Mouse (Mus musculus): ENCODE data around the gene Fibp. TPM values are rescaled to one million over a fixed set of nuclear protein-coding genes. Genes with fewer than 3 reads are reported as not detected.

Gene Fibp
- polyA plus RNA-seq, 1 experiment: 122 TPM

DNA sequence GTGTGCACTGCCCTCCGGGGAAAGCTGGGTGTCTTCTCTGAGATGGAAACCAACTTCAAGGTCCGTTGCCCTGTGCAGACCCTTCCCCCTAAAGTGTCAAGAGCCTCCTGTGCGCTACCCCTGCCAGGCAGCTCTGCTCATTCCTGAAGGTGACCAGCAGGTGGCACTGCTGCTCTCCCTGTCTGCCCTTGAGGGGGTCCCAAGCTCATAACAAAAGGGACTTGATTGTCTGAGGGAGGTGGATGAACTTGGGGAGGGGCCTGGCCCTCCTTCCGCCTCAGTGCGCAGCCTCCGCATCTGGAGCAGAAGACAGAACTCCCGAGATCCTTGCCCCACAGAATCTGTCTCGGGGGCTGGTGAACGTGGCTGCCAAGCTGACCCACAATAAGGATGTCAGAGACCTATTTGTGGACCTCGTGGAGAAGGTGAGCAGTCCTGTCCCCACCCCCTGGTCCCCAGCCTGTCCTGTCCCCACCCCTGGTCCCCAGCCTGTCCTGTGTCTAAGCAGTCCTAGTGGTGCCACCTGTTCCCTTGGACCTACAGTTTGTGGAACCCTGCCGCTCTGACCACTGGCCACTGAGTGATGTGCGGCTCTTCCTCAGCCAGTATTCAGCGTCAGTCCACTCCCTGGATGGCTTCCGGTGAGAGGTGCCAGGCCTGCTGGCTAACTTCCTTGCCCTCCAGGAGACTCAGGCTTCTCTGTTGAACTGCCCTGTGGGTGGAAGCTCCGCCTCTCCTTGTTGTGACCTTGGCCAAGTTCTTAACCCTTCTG lies 3.6 kb downstream of the Fibp start:
- Histone ChIP-seq H3K79me2 (ENCODE audit: control insufficient read depth, insufficient read depth) (peaks cover 16% of the 10 kb centered on the region), H3ac (ENCODE audit: control insufficient read depth, insufficient read length) (no peak overlapping the region), H3K4me3 (no peak overlapping the region), H3K27me3 (ENCODE audit: control insufficient read depth, insufficient read depth, insufficient read length) (no peaks in the 10 kb centered on the region), H3K4me2 (ENCODE audit: low read depth) (no peak overlapping the region), H3K36me3 (ENCODE audit: control insufficient read depth, insufficient read depth) (peaks cover 24% of the 10 kb centered on the region)
- TF ChIP-seq POLR2AphosphoS2 (IDR thresholded peaks at IDR 0.05; ENCODE audit: insufficient read length, low read depth): no peak
- no peak for TF ChIP-seq POLR2A (IDR thresholded peaks at IDR 0.05; ENCODE audit: insufficient read length, low read depth)
- no peak for TF ChIP-seq SRF (IDR thresholded peaks at IDR 0.05; ENCODE audit: control insufficient read depth, insufficient read length, low read depth)
- no peak for TF ChIP-seq USF1 (IDR thresholded peaks at IDR 0.05; ENCODE audit: low read depth)
- TF ChIP-seq TCF12 (IDR thresholded peaks at IDR 0.05; ENCODE audit: insufficient read depth, poor library complexity, severe bottlenecking): no peak
- no peak for TF ChIP-seq REST (IDR thresholded peaks at IDR 0.05; ENCODE audit: insufficient read depth, insufficient read length)
- TF ChIP-seq MYOD1 (IDR thresholded peaks at IDR 0.05; ENCODE audit: control insufficient read depth in 1 of 3, insufficient read length in 2 of 3, low read depth in 2 of 3): no peak

DNA sequence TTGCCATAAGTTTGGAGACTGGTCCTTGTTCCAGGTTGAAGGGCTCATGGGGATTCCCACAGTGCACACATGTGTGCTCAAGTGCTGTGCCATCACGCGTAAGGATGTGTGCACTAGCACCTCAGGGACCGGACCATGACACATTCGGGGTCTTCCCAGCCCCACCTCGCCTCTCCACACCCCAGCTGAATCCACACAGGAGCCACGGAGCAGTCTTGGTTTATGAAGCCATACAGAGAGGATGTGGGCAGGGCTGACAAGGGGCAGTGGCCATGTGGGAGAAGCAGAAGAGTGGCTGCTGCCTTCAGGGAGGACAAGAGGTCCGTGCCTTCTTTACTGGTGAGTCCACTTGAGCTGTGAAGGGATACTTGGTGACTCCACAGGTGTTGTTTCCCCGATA lies 4.6 kb downstream of the Fibp start:
- H3K4me2 ChIP-seq (ENCODE audit: low read depth): no peak overlapping the region
- H3K4me3 ChIP-seq: no peak overlapping the region

DNA sequence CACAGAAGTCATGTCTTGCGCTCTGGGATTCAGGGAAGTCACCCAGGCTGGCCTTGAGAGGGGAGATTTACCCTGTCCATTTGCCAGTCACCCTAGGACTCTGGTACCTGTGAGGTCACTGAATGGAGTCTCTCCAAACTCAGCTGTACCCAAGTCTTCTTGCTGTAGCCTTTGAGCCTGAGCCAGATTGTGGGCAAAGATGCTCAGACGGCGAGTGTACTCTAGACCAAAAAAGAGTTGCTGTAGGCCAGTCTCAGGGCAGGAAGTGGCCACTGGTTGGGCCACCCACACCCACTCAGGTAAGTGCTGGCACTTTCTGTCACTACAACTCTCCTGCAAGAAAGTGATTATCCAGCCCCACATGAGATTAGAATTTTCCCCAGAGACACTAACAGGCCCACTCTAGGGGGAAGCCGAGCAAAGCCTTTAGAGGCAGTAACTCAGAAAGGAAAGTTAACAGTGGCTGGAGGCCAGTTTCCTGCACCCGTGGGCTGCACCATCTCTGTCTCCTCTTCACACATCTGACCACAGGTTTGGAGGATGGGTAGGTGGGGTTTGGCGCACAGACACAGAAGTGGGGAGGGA lies 6.6 kb downstream of the Fibp start:
- Histone ChIP-seq H3K36me3 (ENCODE audit: control insufficient read depth, insufficient read depth) (peaks cover 24% of the 10 kb centered on the region), H3K27me3 (ENCODE audit: control insufficient read depth, insufficient read depth, insufficient read length) (no peaks in the 10 kb centered on the region), H3K4me2 (ENCODE audit: low read depth) (no peak overlapping the region), H3K4me3 (no peak overlapping the region), H3K79me2 (ENCODE audit: control insufficient read depth, insufficient read depth) (peaks cover under 1% of the 10 kb centered on the region), H3ac (ENCODE audit: control insufficient read depth, insufficient read length) (no peak overlapping the region)
- no peak for TF ChIP-seq CEBPB (IDR thresholded peaks at IDR 0.05; ENCODE audit: insufficient read depth, poor library complexity, severe bottlenecking)
- TF ChIP-seq MYOD1 (IDR thresholded peaks at IDR 0.05; ENCODE audit: control insufficient read depth in 1 of 3, insufficient read length in 2 of 3, low read depth in 2 of 3): no peak
- TF ChIP-seq POLR2AphosphoS2 (IDR thresholded peaks at IDR 0.05; ENCODE audit: insufficient read length, low read depth): no peak
- no peak for TF ChIP-seq MAX (IDR thresholded peaks at IDR 0.05; ENCODE audit: low read depth)
- no peak for TF ChIP-seq REST (IDR thresholded peaks at IDR 0.05; ENCODE audit: insufficient read depth, insufficient read length)
- no peak for TF ChIP-seq TCF12 (IDR thresholded peaks at IDR 0.05; ENCODE audit: insufficient read depth, poor library complexity, severe bottlenecking)
- TF ChIP-seq MYOG (IDR thresholded peaks at IDR 0.05; ENCODE audit: control insufficient read depth in 1 of 3, insufficient read depth in 1 of 3, insufficient read length in 2 of 3, low read depth in 2 of 3): no peak
- no peak for TF ChIP-seq POLR2A (IDR thresholded peaks at IDR 0.05; ENCODE audit: insufficient read length, low read depth)
- TF ChIP-seq TCF3 (IDR thresholded peaks at IDR 0.05; ENCODE audit: insufficient read length, low read depth): no peak
- TF ChIP-seq SRF (IDR thresholded peaks at IDR 0.05; ENCODE audit: control insufficient read depth, insufficient read length, low read depth): no peak
- no peak for TF ChIP-seq USF1 (IDR thresholded peaks at IDR 0.05; ENCODE audit: low read depth)
- no peak for TF ChIP-seq E2F4 (IDR thresholded peaks at IDR 0.05; ENCODE audit: insufficient read depth)

More for the DNA sequence above, 4.6 kb downstream of the Fibp start:
- TF ChIP-seq POLR2AphosphoS2 (IDR thresholded peaks at IDR 0.05; ENCODE audit: insufficient read length, low read depth) (no peak), USF1 (IDR thresholded peaks at IDR 0.05; ENCODE audit: low read depth) (no peak), POLR2A (IDR thresholded peaks at IDR 0.05; ENCODE audit: insufficient read length, low read depth) (no peak), MAX (IDR thresholded peaks at IDR 0.05; ENCODE audit: low read depth) (no peak), MYOG (IDR thresholded peaks at IDR 0.05; ENCODE audit: control insufficient read depth in 1 of 3, insufficient read depth in 1 of 3, insufficient read length in 2 of 3, low read depth in 2 of 3) (no peak), TCF12 (IDR thresholded peaks at IDR 0.05; ENCODE audit: insufficient read depth, poor library complexity, severe bottlenecking) (no peak), MYOD1 (IDR thresholded peaks at IDR 0.05; ENCODE audit: control insufficient read depth in 1 of 3, insufficient read length in 2 of 3, low read depth in 2 of 3) (no peak)
- H3ac ChIP-seq (ENCODE audit: control insufficient read depth, insufficient read length): no peak overlapping the region
- H3K27me3 ChIP-seq (ENCODE audit: control insufficient read depth, insufficient read depth, insufficient read length): no peaks in the 10 kb centered on the region
- peaks cover 16% of the 10 kb centered on the region for H3K79me2 ChIP-seq (ENCODE audit: control insufficient read depth, insufficient read depth)
- H3K36me3 ChIP-seq (ENCODE audit: control insufficient read depth, insufficient read depth): peaks cover 24% of the 10 kb centered on the region

DNA sequence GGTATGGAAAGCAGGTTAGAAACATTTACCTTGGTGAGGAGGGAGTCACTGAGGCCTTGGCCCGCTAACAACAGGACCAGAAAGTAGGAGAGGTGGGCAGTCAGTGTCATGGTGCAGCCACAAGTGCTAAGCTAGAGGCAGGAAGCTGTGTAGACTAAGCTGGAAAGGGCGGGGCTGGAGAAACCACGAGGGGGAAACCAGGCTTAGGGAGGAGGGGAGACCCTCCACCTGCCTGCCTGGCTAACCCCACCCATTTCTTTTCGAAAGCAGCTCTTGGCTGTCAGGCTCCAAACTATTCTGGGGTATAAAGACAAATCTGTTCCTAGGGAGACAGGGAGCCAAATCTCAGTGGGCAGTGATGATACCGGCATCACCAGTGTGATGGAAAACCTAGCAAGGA lies 8.0 kb downstream of the Fibp start, which contains the start of gene Ctsw:
Gene Ctsw (minus strand): TSS at position 134 of the 400 bp plus-strand sequence.
- H3ac ChIP-seq (ENCODE audit: control insufficient read depth, insufficient read length): no peak within 1 kb of the TSS
- H3K4me3 ChIP-seq: no peak within 1 kb of the TSS
- H3K79me2 ChIP-seq (ENCODE audit: control insufficient read depth, insufficient read depth): no peaks in the 10 kb centered on the region
- TF ChIP-seq REST (IDR thresholded peaks at IDR 0.05; ENCODE audit: insufficient read depth, insufficient read length): no peak
- TF ChIP-seq MYOG (IDR thresholded peaks at IDR 0.05; ENCODE audit: control insufficient read depth in 1 of 3, insufficient read depth in 1 of 3, insufficient read length in 2 of 3, low read depth in 2 of 3): no peak
- TF ChIP-seq POLR2AphosphoS2 (IDR thresholded peaks at IDR 0.05; ENCODE audit: insufficient read length, low read depth): peak; percentile 58
- no peak for TF ChIP-seq SRF (IDR thresholded peaks at IDR 0.05; ENCODE audit: control insufficient read depth, insufficient read length, low read depth)
- no peak for TF ChIP-seq MAX (IDR thresholded peaks at IDR 0.05; ENCODE audit: low read depth)
- TF ChIP-seq POLR2A (IDR thresholded peaks at IDR 0.05; ENCODE audit: insufficient read length, low read depth): peak; percentile 20
- TF ChIP-seq MYOD1 (IDR thresholded peaks at IDR 0.05; ENCODE audit: control insufficient read depth in 1 of 3, insufficient read length in 2 of 3, low read depth in 2 of 3): peak in 1 of 3 experiments; percentile 4
- no peak for TF ChIP-seq CEBPB (IDR thresholded peaks at IDR 0.05; ENCODE audit: insufficient read depth, poor library complexity, severe bottlenecking)
- TF ChIP-seq E2F4 (IDR thresholded peaks at IDR 0.05; ENCODE audit: insufficient read depth): no peak
- no peak within 1 kb of the TSS for H3K4me2 ChIP-seq (ENCODE audit: low read depth)
- no peaks in the 10 kb centered on the region for H3K27me3 ChIP-seq (ENCODE audit: control insufficient read depth, insufficient read depth, insufficient read length)
- peaks cover 18% of the 10 kb centered on the region for H3K36me3 ChIP-seq (ENCODE audit: control insufficient read depth, insufficient read depth)

All from myocyte (in vitro differentiated cells).